8 mouse cellular contexts compared by ENCODE assay signal in the genomic region with DNA sequence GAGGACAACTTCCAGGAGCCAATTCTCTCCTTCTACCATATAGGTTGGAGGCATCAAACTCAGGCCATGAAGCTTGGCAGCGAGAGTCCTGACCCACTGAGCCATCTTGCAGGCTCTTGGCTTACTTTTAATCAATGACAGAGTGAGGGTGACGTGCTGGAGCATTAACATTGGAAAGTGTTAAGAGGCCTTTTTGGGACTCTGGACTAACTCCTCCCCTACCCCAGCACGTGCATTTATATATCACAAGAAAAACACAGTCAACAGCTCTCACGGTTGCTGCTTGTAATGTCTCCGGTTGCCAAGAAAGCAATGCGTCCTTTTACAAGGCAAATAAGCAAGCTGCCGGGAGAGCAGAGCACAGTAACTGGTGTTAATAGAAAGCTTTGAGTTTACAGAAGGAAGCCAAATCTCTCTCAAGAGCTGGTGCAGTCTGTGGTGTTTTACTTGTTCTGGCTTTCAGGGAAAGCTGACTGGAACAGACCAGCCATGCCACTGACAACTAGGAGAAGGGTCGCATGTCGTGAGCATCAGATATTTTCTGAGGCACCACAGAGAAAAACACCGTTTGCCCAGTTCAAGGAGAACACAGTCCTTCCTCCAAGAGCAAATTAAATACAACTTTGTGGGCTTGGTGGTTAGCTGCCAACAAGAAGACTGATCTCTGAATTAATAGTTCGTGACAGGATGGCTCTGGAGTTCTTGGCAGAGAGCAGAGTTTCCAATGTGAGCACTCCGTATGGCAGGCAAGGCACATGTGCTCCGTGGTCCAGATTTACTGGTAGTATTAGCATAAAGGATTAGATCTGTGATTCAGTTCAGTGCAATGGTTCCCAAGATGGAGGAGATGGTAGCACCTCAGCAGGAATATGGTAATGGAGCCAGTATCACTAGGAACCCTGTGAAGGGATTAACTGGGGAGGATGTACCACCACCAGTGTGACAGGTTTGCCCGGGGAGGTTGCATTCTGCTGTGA. TPM values are rescaled to one million over a fixed set of nuclear protein-coding genes. Genes with fewer than 3 reads are reported as not detected.
DNase-seq lines count a peak whose midpoint lies in the region; ATAC-seq lines count a peak whose summit lies in the region.

No protein-coding gene starts in this region.

- no peak overlapping the region for H3K9ac ChIP-seq in embryonic facial prominence, embryonic 15.5 days

- H3K36me3 ChIP-seq in embryonic facial prominence, embryonic 15.5 days: no peaks in the 10 kb centered on the region

- DNase-seq in heart, adult 11 months: peak; percentile 55
- no peak for DNase-seq in heart, postnatal 36 days
- peak; percentile 89 for DNase-seq in NIH3T3 (ENCODE audit: low read depth)
- peak; percentile 38 to 43 for DNase-seq in layer of hippocampus, postnatal 36 days
- DNase-seq in embryo, embryonic 10.5 days (ENCODE audit: low spot score): no peak
- no peak for DNase-seq in ovary, adult 18-20 months (ENCODE audit: low spot score)

- peak overlapping the region; percentile 41 for H3K27ac ChIP-seq in embryonic facial prominence, embryonic 15.5 days (replicated peaks)

- 23% methylated on average over 14 of the region's 14 CpGs for WGBS in embryonic facial prominence, embryonic 15.5 days

- no peaks in the 10 kb centered on the region for H3K9me3 ChIP-seq in embryonic facial prominence, embryonic 15.5 days (replicated peaks)

- no peak overlapping the region for H3K4me3 ChIP-seq in embryonic facial prominence, embryonic 15.5 days (replicated peaks)

- intact Hi-C loops in heart, postnatal 36 days (cut with DNase I): no loop called here

- H3K27me3 ChIP-seq in embryonic facial prominence, embryonic 15.5 days: no peaks in the 10 kb centered on the region

- peaks cover 12% of the 10 kb centered on the region; the same call in 1 of the 2 replicates for H3K4me1 ChIP-seq in embryonic facial prominence, embryonic 15.5 days

- no peak for ATAC-seq in embryonic facial prominence, embryonic 15.5 days (ENCODE audit: insufficient number of reproducible peaks, low FRiP score, low TSS enrichment, low read depth)
- no peak for ATAC-seq in inflammation-experienced regulatory T-cells, adult 6 months

- H3K4me2 ChIP-seq in embryonic facial prominence, embryonic 15.5 days (replicated peaks): no peak overlapping the region

RNA-seq across cellular contexts. Expression of gene Peli2, which starts 36.5 kb away (rescaled TPM):
- 10 to 100 TPM; 17.1 to 22.9 TPM for total RNA-seq in heart, postnatal 36 days (2021)
- 6.5 and 7.1 TPM in 2 replicates for polyA plus RNA-seq in embryonic facial prominence, embryonic 15.5 days (2015; fragmentation: Nextera tagmentation; extraction: Ambion mirVana)
- 10 to 100 TPM; 15.4 to 27.4 TPM for total RNA-seq in layer of hippocampus, postnatal 36 days (2021)
- polyA plus RNA-seq in inflammation-experienced regulatory T-cells, adult 6 months (2017; shearing (Covaris generic)): under 1 TPM; 0.32 to 0.65 (median 0.47) TPM

Comparison
In these comparisons a context has a peak if more than half of its experiments do, and no peak if none do; other contexts are left out.
1. DNase-seq: peak in heart, adult 11 months (single experiment), NIH3T3 (single experiment) and layer of hippocampus, postnatal 36 days (2 of 2); none in heart, postnatal 36 days (0 of 2), embryo, embryonic 10.5 days (single experiment) and ovary, adult 18-20 months (single experiment).